Mouse (Mus musculus) liver, adult 10 weeks (tissue): Measurements from ENCODE around the gene Cxcl2. TPM values are rescaled to one million over a fixed set of nuclear protein-coding genes. Genes with fewer than 3 reads are reported as not detected.

Experiments
- polyA plus RNA-seq: library from polyadenylated mRNA; stranded (reverse); fragments of 350-450 nt; fragmentation: Illumina TruSeq; extraction: RNeasy Lipid Tissue Mini Kit (QIAGEN cat#74804); gene quantifications from one replicate; pipeline ENCODE4 v1.2.3, GENCODE M21; 2014; ENCODE audit warnings: low read depth, low replicate concordance

Cxcl2 gene
- polyA plus RNA-seq: not detected

GRCm38 (mm10) chr5:90903339-90904020 lies at the start of gene Cxcl2:
Gene Cxcl2, plus strand, starts transcription at chr5:90903871.

GRCm38 (mm10) chr5:90890519-90891463 lies 12.9 kb upstream of the Cxcl2 start, which contains the start of gene Cxcl1:
Gene Cxcl1, plus strand, starts transcription at chr5:90891241.

GRCm38 (mm10) chr5:90930971-90931851 lies 27.5 kb downstream of the Cxcl2 start, which contains the start of gene Mthfd2l:
Gene Mthfd2l, plus strand, starts transcription at chr5:90931117.

Other genes with a start within 250 kb of the Cxcl2 start
- gene Cxcl5, start 144.5 kb upstream of the Cxcl2 start, polyA plus RNA-seq: 0.50 TPM
- 0.37 TPM for gene Ppbp, start 135.4 kb upstream of the Cxcl2 start, polyA plus RNA-seq
- 1.7 TPM for gene Pf4, start 131.4 kb upstream of the Cxcl2 start, polyA plus RNA-seq
- gene Cxcl3, start 117.8 kb upstream of the Cxcl2 start, polyA plus RNA-seq: not detected
- not detected for gene Cxcl15, start 109.3 kb upstream of the Cxcl2 start, polyA plus RNA-seq
- 17.5 TPM for gene Cxcl1, start 12.6 kb upstream of the Cxcl2 start, polyA plus RNA-seq
- 7.2 TPM for gene Mthfd2l, start 27.2 kb downstream of the Cxcl2 start, polyA plus RNA-seq
- not detected for gene Epgn, start 123.6 kb downstream of the Cxcl2 start, polyA plus RNA-seq
- gene Ereg, start 170.8 kb downstream of the Cxcl2 start, polyA plus RNA-seq: 0.56 TPM
- not detected for gene Areg, start 235.7 kb downstream of the Cxcl2 start, polyA plus RNA-seq